Mouse (Mus musculus): ENCODE measurements around the gene Ugt1a8. TPM values are rescaled to one million over a fixed set of nuclear protein-coding genes. Genes with fewer than 3 reads are reported as not detected.
"Not testable (repeated sequence)": the region's sequence is repeated elsewhere in the genome, so short reads cannot be mapped to it uniquely, and the experiment has no call there.

Ugt1a8 gene
- total RNA-seq, 2 experiments from 2014 or later: 0.21 to 0.30 TPM

GRCm38 (mm10) chr1:88222216-88222615, 134.6 kb downstream of the Ugt1a8 start:
- DNase-seq: no peak

- DNase-seq: not testable (repeated sequence)
Measured at GRCm38 (mm10) chr1:88223011-88223515, 135.4 kb downstream of the Ugt1a8 start.

- DNase-seq: peak; percentile 34
Measured at GRCm38 (mm10) chr1:88223591-88223990, 136.0 kb downstream of the Ugt1a8 start.

- peak; percentile 74 for DNase-seq
Measured at GRCm38 (mm10) chr1:88224029-88224776, 136.6 kb downstream of the Ugt1a8 start.

GRCm38 (mm10) chr1:88225301-88225700, 137.7 kb downstream of the Ugt1a8 start:
- peak; percentile 7 for DNase-seq

- no peak for DNase-seq
Measured at GRCm38 (mm10) chr1:88225741-88226140, 138.1 kb downstream of the Ugt1a8 start.

- DNase-seq: no peak
Measured at GRCm38 (mm10) chr1:88226670-88227379, 139.2 kb downstream of the Ugt1a8 start, which contains the start of gene Mroh2a. TSS of gene Mroh2a (plus strand) at chr1:88226986.

- DNase-seq: no peak
Measured at GRCm38 (mm10) chr1:88227482-88227881, 139.9 kb downstream of the Ugt1a8 start.

GRCm38 (mm10) chr1:88228121-88228520, 140.5 kb downstream of the Ugt1a8 start:
- no peak for DNase-seq

- DNase-seq: no peak
Measured at GRCm38 (mm10) chr1:88229566-88229965, 142.0 kb downstream of the Ugt1a8 start.

- DNase-seq: no peak
Measured at GRCm38 (mm10) chr1:88229986-88230385, 142.4 kb downstream of the Ugt1a8 start.

GRCm38 (mm10) chr1:88230421-88230820, 142.8 kb downstream of the Ugt1a8 start:
- no peak for DNase-seq

- no peak for DNase-seq
Measured at GRCm38 (mm10) chr1:88230981-88231802, 143.6 kb downstream of the Ugt1a8 start.

- no peak for DNase-seq
Measured at GRCm38 (mm10) chr1:88231803-88232499, 144.3 kb downstream of the Ugt1a8 start.

GRCm38 (mm10) chr1:88232664-88233380, 145.2 kb downstream of the Ugt1a8 start:
- DNase-seq: no peak

- DNase-seq: no peak
Measured at GRCm38 (mm10) chr1:88233421-88234247, 146.0 kb downstream of the Ugt1a8 start.

- no peak for DNase-seq
Measured at GRCm38 (mm10) chr1:88234248-88234610, 146.6 kb downstream of the Ugt1a8 start.

- DNase-seq: no peak
Measured at GRCm38 (mm10) chr1:88234646-88235045, 147.0 kb downstream of the Ugt1a8 start.

- no peak for DNase-seq
Measured at GRCm38 (mm10) chr1:88235046-88235893, 147.7 kb downstream of the Ugt1a8 start.

Data from adrenal gland, postnatal 10 days (tissue).